Mouse (Mus musculus) forebrain, embryonic 11.5 days (tissue): ENCODE measurements around the gene Lonrf2. TPM values are rescaled to one million over a fixed set of nuclear protein-coding genes. Genes with fewer than 3 reads are reported as not detected.

Experiments
- ATAC-seq: fragments of 200-750 bp; cut with Nextera tagmentation; replicated peaks from 2 replicates; pipeline ENCODE4 v1.8.0; 2017; ENCODE audit warnings: moderate TSS enrichment; ENCODE audit not compliant: low FRiP score
- DNase-seq: peaks from one replicate; pipeline ENCODE4 v3.0.0-alpha.2; 2017; ENCODE audit warnings: low spot score
- H3K27ac ChIP-seq: fragments of 300-500 bp; sonication (generic); 2 replicates; pipeline ENCODE4 v1.5.1; 2014; ENCODE audit warnings: low read depth, low read length
- H3K27me3 ChIP-seq: fragments of 300-500 bp; sonication (generic); 2 replicates; pipeline ENCODE4 v1.6.1; 2014; ENCODE audit warnings: mild to moderate bottlenecking, low read length, mixed read lengths; ENCODE audit not compliant: control insufficient read depth, insufficient read depth
- H3K36me3 ChIP-seq: fragments of 300-500 bp; sonication (generic); 2 replicates; pipeline ENCODE4 v1.6.1; 2014; ENCODE audit warnings: mild to moderate bottlenecking, low read length, moderate library complexity, mixed read lengths; ENCODE audit not compliant: control insufficient read depth, insufficient read depth
- H3K4me1 ChIP-seq: fragments of 300-500 bp; sonication (generic); replicated peaks from 2 replicates; pipeline ENCODE4 v1.6.1; 2014; ENCODE audit warnings: low read length, mixed read lengths; ENCODE audit not compliant: control insufficient read depth, insufficient read depth
- H3K4me2 ChIP-seq: fragments of 300-500 bp; sonication (generic); 2 replicates; pipeline ENCODE4 v1.6.1; 2014; ENCODE audit warnings: low read depth, mild to moderate bottlenecking, low read length, moderate library complexity, mixed read lengths; ENCODE audit not compliant: severe bottlenecking
- H3K4me3 ChIP-seq: fragments of 300-500 bp; sonication (generic); 2 replicates; pipeline ENCODE4 v1.5.1; 2014; ENCODE audit warnings: low read depth, low read length
- H3K9ac ChIP-seq: fragments of 300-500 bp; sonication (generic); 2 replicates; pipeline ENCODE4 v1.6.1; 2014; ENCODE audit warnings: low read length
- H3K9me3 ChIP-seq: fragments of 300-500 bp; sonication (generic); 2 replicates; pipeline ENCODE4 v1.6.1; 2016; ENCODE audit warnings: low read length, mixed read lengths; ENCODE audit not compliant: control insufficient read depth
- WGBS: fragments of 180-500 bp; shearing (Covaris S2); extraction: QIAGEN DNeasy Blood & Tissue Kit; methylation state at CpG from one replicate; pipeline ENCODE4 v1.1.7; 2014; 5-methylcytosine and 5-hydroxymethylcytosine counted together
- polyA plus RNA-seq: library from polyadenylated mRNA; unstranded; fragments of >200 nt; fragmentation: Nextera tagmentation; extraction: Ambion mirVana; gene quantifications from 2 replicates; pipeline ENCODE4 v1.2.1, GENCODE M21; 2014

Lonrf2 gene
- polyA plus RNA-seq, 1 experiment from 2014 or later, result 2.9 TPM

DNA sequence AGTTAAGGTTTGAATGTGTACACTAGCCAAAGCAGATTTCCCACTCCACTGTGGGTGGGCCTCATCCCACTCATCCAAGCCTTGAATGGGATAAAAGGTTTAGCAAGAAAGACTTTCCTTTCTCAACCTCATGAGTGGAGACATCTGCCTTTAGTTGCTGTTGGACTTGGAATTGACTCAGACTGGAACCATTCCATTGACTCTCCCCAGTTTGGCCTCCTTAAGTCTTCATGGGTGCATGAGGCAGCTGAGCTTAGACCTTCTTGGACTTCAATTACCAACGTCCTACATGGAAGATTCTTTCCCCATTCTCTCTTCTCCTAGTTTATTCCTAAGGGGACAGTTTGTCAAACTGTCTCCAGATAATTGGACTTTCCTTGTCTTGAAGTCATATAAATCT, 92.6 kb downstream of the Lonrf2 start:
- WGBS, result 50% methylated on average over 1 of the region's 1 CpGs

More for the DNA sequence above, 92.6 kb downstream of the Lonrf2 start:
- no peaks in the 10 kb centered on the region for H3K36me3 ChIP-seq
- no peak overlapping the region for H3K4me3 ChIP-seq
- no peak overlapping the region for H3K4me2 ChIP-seq
- H3K27ac ChIP-seq, result no peak overlapping the region
- DNase-seq (no peak), ATAC-seq (no peak)
- H3K4me1 ChIP-seq, result no peaks in the 10 kb centered on the region
- no peaks in the 10 kb centered on the region for H3K9me3 ChIP-seq
- no peak overlapping the region for H3K9ac ChIP-seq
- H3K27me3 ChIP-seq, result no peaks in the 10 kb centered on the region

Other genes with a start within 250 kb of the Lonrf2 start
- 20.9 and 22.8 TPM in 2 replicates for gene Aff3, start 171.8 kb downstream of the Lonrf2 start, polyA plus RNA-seq
- 19.7 and 22.1 TPM in 2 replicates for gene Chst10, start 61.5 kb upstream of the Lonrf2 start, polyA plus RNA-seq
- gene Nms, start 102.4 kb upstream of the Lonrf2 start, polyA plus RNA-seq, result not detected in 2 replicates
- gene Pdcl3, start 148.9 kb upstream of the Lonrf2 start, polyA plus RNA-seq, result 152 and 157 TPM in 2 replicates